Mouse (Mus musculus) CD4-positive helper T cell, adult 2 months (primary cell): ENCODE results near the gene Serpinb1c.
A peak's percentile ranks its signal among the peaks of the same experiment; 100 is the strongest.

ENCODE experiments used
- DNase-seq: peaks from one replicate; pipeline ENCODE4 v3.0.0-alpha.2; 2012; ENCODE audit warnings: low read depth, missing footprints, low spot score

Gene Serpinb1c

DNA sequence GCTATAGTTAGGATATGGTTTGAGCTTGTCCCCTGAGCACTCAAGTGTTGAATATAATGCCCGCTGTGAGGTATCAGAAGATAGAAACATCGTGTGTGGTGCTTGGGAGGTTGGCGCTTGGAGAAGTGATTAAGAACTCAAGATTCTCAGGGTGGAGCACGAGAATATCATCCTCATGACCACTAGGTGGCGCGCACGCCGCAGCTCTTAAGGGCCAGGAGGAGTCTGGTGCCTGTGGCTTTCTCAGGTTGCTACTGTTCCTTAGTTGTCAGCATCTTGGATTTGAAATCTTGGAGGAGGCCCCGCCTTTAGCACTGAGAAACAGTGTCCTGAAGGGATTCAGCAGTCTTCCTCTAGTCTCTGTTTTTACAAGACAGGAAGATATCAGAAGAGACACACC, 31.5 kb downstream of the Serpinb1c start:
- peak; percentile 75 for DNase-seq

DNA sequence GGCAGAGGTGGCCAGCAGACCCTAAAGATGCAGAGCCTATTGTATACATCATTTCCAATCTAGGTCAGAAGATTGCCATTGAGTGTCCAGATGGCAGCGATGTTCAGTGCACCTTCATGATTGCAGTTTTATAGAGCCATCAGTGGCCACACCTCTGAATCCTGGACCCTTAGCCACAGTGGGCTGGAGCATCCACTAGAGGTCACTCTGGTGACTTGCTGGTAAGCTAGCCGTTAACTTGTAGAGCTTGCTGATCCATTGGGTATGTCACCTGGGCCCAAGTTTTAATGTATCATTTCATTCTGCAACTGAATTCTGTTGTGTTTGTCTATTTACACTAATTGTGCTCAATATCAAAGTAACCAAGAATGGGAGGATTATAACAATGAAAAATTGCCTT, 32.4 kb downstream of the Serpinb1c start:
- no peak for DNase-seq

DNA sequence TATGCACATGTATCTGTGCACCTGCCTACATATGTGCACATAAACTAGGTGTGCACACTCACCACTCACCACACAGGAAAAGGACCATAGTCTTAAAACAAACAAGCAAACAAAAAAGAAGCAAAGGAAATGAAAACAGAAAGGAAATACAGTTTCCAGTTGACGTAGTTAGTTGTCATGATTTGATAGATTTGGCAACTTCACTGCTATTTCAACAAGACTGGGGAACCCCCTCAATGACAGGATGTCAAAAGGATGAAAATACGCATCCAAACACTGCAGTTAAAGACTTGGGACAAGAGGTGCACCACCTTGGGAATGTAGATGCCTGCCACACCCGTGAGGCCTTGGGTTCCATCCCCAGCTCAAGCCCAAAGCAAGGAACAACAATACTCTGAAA, 33.5 kb downstream of the Serpinb1c start:
- peak; percentile 35 for DNase-seq

GRCm38 (mm10) chr13:32863456-32863855, 34.6 kb downstream of the Serpinb1c start:
- DNase-seq: no peak

GRCm38 (mm10) chr13:32860821-32861220, 37.2 kb downstream of the Serpinb1c start:
- no peak for DNase-seq

DNA sequence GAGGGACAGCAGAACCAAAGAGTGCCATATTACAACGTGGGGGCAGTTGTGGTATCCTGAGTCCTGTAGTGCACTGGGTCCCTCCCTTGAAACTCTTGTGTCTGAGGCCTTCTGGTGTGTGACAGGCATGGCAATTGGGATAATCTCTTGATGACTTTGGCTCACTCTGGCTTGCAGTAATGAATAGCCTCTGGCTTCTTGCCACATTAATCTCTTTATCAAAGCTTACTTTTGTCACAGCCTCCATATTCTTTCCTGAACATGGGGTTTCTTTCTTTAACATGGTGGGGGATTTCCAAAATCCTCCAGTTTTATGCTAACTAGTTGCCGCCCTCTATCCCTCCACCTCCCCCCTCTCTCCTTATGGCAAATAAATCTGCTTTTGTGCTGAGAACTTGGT, 44.9 kb downstream of the Serpinb1c start:
- DNase-seq: no peak

- DNase-seq: no peak
Measured at GRCm38 (mm10) chr13:32852539-32852938, 45.5 kb downstream of the Serpinb1c start.

DNA sequence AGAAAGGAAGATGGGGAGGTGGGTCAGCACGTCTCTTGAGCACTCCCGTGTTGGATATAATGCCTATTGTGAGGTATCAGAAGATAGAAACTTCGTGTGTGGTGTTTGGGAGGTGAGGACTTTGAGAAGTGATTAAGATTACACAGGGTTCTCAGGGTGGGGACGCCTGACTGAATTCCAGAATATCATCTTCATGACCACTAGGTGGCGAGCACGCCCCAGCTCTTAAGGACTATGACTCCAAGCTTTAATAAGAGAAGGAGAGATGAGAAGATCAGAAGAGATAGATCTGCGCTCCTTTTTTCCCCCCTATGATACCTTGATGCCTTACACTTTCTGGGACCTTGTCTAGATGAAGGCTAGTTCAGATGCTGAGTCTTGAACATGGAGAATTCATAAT, 46.0 kb downstream of the Serpinb1c start:
- DNase-seq: peak; percentile 47

- no peak for DNase-seq
Measured at GRCm38 (mm10) chr13:32850668-32851404, 47.2 kb downstream of the Serpinb1c start, which contains the start of gene Serpinb1a. Serpinb1a (minus strand) TSS chr13:32851185.

DNA sequence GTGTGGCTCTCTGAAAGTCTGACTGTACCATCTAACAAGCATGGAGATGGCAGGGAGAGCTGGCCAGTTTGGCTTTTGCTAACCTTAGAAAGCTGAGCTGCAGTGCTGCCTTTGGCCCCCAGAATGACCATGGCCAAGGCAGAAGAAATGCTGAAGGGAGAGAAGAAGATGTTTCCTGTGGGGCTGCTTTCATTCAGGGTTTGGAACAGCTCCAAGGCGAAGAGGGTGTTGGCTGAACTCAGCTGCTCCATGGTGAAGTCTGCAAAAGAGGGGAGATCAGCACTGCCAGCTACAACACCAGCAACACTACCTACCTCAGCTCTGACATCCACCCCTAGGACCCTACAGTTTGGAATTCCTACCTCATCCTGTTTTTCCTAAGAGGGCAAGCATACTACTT, 47.9 kb downstream of the Serpinb1c start:
- no peak for DNase-seq

GRCm38 (mm10) chr13:32849531-32850123, 48.4 kb downstream of the Serpinb1c start:
- no peak for DNase-seq

DNA sequence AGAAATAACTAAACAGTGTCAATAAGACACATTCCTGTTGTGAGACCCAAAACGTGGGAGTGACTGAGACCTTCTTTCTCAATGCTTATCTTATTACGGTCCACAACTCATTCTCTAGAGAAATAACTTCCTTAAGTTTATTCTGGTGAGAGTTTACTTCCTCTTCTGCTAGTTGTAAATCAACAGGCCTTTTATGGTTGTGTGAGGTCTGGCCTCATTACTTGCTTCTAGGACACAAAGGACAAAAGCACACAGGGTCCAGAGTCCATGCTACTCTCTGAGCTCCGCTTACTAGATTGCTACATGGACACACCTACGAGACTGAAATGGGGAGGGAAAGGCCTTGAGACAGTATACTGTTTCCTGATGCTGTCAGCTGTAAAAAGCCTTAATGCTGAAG, 48.9 kb downstream of the Serpinb1c start:
- no peak for DNase-seq

DNA sequence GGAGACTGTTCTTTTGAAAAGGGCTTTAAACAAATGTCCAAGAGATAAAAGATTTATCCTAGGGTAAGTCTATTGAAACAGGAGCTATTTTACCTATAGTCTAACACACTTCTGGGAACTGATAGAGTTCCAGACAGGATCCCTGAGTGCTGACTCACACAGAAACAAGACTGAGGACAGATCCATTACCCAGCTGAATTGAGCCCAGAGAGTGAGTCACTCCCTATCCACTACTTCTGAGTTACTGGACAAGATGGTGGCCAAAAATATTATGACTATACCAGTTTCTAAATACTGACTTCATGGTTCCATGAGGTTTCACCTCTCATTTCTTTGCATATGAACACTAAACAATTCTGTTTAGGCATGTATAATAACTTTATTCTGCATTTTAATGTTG, 51.8 kb downstream of the Serpinb1c start:
- no peak for DNase-seq

DNA sequence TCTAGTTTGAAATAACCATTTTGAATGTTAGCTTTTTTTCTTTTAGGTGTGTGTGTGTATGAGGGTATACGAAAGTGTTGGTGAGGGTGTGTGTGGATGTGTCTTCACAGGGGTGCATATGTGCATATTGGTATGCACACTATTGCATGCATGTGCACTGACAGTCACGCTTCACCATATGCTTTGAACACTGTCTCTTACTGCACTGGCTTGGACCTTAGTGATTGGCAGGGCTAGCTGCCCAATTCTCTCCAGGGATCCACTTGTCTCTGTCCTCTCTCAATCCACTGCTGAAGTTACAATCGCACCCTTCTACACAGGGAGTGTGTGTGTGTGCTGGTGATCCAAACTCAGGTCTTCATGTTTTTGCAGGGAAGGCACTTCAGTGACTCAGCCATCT, 56.7 kb downstream of the Serpinb1c start:
- no peak for DNase-seq

- no peak for DNase-seq
Measured at GRCm38 (mm10) chr13:32839314-32839713, 58.7 kb downstream of the Serpinb1c start.

DNA sequence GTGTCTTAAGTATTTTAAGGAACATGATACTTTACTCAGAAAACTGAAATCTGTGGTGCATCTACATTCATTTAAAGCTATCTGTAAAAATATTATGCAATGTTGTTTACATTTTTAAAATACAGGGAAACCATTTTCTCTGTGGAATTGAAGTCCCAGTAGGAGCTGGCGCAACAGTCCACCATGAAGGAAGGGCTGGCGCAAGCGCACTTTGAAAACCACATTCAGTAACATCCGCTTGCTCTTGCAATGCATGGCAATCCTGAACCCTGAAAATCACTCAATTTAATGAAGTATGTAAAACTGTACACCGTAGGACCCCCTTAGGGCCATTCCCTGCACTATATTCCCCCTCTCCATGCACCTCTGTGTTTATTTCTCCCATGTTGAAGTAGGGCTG, 63.5 kb downstream of the Serpinb1c start:
- no peak for DNase-seq

GRCm38 (mm10) chr13:32833237-32833636, 64.8 kb downstream of the Serpinb1c start:
- DNase-seq: peak; percentile 31

DNA sequence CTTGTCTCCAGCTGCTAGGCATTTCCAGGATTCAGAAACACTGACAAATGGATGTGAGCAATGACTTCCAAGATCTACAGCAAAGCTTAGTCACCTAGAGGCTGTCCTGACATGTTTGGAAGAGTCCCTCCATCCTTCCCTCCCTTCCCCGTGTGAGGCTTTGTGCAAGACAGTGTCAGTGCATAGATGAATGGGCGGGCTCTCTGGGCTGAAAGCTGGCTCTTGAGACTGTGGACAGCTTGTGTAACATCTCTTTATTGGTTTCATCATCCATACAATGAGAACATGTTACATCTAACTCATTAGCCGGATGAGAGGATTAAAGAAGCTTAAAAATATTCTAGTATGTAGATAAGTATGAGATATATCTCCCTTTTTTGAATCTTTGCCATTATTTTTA, 65.2 kb downstream of the Serpinb1c start:
- no peak for DNase-seq

GRCm38 (mm10) chr13:32831505-32832273, 66.3 kb downstream of the Serpinb1c start:
- DNase-seq: no peak
